16 mouse cellular contexts compared by ENCODE assay signal in the genomic region with DNA sequence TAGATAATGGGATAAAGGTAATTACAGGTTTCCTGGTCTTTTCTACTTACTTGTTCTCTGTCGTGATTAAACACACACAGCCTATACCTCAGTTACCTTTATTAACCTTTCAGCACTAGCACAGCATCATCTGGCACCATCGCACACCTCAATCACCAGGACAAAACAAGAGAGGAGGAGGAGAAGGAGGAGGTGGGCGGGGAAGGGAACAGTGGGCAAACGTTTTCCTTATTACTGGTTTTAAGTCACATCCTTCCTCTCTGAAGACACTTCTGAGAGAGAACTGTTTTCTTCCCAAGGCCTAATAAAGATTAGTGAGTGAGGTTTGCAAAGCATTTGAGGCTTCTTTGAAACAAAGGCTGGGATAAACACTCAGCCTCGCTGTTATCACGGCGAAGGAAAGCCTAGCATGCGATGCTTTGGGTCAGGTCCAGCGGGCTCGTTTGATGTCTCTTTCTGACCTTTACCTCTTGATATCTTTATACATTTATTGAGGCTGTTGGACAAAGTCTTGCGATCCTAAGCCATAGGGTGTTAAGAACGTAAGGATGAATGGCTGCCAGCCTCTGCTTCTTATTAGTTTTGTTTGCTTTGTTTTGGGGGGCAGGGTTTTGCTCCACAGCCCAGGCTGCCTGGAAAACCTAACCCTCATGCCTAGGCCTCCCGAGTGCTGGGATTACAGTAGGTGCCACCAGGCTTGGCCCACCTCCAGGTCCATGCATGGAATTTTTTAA. TPM values are rescaled to one million over a fixed set of nuclear protein-coding genes. Genes with fewer than 3 reads are reported as not detected.
A peak's percentile ranks its signal among the peaks of the same experiment; 100 is the strongest.
DNase-seq lines count a peak whose midpoint lies in the region; ATAC-seq and TF ChIP-seq lines count a peak whose summit lies in the region.
"Had no signal": no experiment of that assay in that cellular context is flagged by ENCODE, and none has a peak within 500 bp of the region (broad histone marks: within the 10 kb centered on the region; RNA-seq: fewer than 3 reads in every experiment).

No protein-coding gene starts in this region.

- 0 out of 2 replicates have a peak, but pooled peaks have one; percentile 8 for TF ChIP-seq EP300 in lung, postnatal 0 days (IDR thresholded peaks at IDR 0.05)
- no peak for TF ChIP-seq EP300 in stomach, postnatal 0 days (optimal IDR thresholded peaks at IDR 0.05)

- no peak for TF ChIP-seq CTCF in lung, postnatal 0 days (IDR thresholded peaks at IDR 0.05)
- no peak for TF ChIP-seq CTCF in stomach, postnatal 0 days (IDR thresholded peaks at IDR 0.05; ENCODE audit: low read depth)
- TF ChIP-seq CTCF in cerebellum, adult 2 months (IDR thresholded peaks at IDR 0.05; ENCODE audit: borderline replicate concordance, insufficient read depth, low read depth, low read length), result no peak

- no peaks in the 10 kb centered on the region for H3K36me3 ChIP-seq in heart, embryonic 12.5 days
- no peaks in the 10 kb centered on the region for H3K36me3 ChIP-seq in lung, postnatal 0 days (ENCODE audit: insufficient read depth, low read length)
- H3K36me3 ChIP-seq in embryonic facial prominence, embryonic 15.5 days, result no peaks in the 10 kb centered on the region
- no peaks in the 10 kb centered on the region for H3K36me3 ChIP-seq in stomach, postnatal 0 days (ENCODE audit: control insufficient read depth, insufficient read depth, low read length)
- no peaks in the 10 kb centered on the region for H3K36me3 ChIP-seq in kidney, embryonic 16.5 days (ENCODE audit: insufficient read depth, low read length)
- H3K36me3 ChIP-seq: hindbrain, embryonic 13.5 days; limb, embryonic 10.5 days; liver, embryonic 13.5 days; midbrain, embryonic 15.5 days had no signal

- no peak overlapping the region for H3K4me3 ChIP-seq in heart, embryonic 12.5 days
- H3K4me3 ChIP-seq in lung, postnatal 0 days (ENCODE audit: low read depth, low read length), result no peak overlapping the region
- no peak overlapping the region for H3K4me3 ChIP-seq in embryonic facial prominence, embryonic 15.5 days (replicated peaks)
- no peak overlapping the region for H3K4me3 ChIP-seq in stomach, postnatal 0 days (ENCODE audit: low read depth, low read length)
- H3K4me3 ChIP-seq in cerebellum, adult 2 months (replicated peaks; ENCODE audit: insufficient read depth, low read depth, low read length), result no peak overlapping the region
- no peak overlapping the region for H3K4me3 ChIP-seq in kidney, embryonic 16.5 days (ENCODE audit: low read length)
- H3K4me3 ChIP-seq: erythroblast, embryonic 14.5 days; hindbrain, embryonic 13.5 days; limb, embryonic 10.5 days; liver, embryonic 13.5 days; midbrain, embryonic 15.5 days had no signal

- intact Hi-C loops in heart, postnatal 14 days (cut with DNase I), result no loop called here

- ATAC-seq in heart, embryonic 12.5 days (ENCODE audit: insufficient number of reproducible peaks, low FRiP score), result no peak
- no peak for ATAC-seq in lung, postnatal 0 days
- ATAC-seq in embryonic facial prominence, embryonic 15.5 days (ENCODE audit: insufficient number of reproducible peaks, low FRiP score, low TSS enrichment, low read depth), result no peak
- peak; percentile 62; the same call in 1 of the 2 replicates for ATAC-seq in stomach, postnatal 0 days (ENCODE audit: low FRiP score, low TSS enrichment)
- ATAC-seq in kidney, embryonic 16.5 days (ENCODE audit: low FRiP score, low TSS enrichment), result no peak
- ATAC-seq: midbrain, embryonic 15.5 days had no signal

- H3K4me1 ChIP-seq in heart, embryonic 12.5 days (replicated peaks), result peaks cover 22% of the 10 kb centered on the region
- H3K4me1 ChIP-seq in lung, postnatal 0 days (ENCODE audit: insufficient read depth, low read depth, low read length), result no peaks in the 10 kb centered on the region
- peaks cover 21% of the 10 kb centered on the region for H3K4me1 ChIP-seq in embryonic facial prominence, embryonic 15.5 days
- H3K4me1 ChIP-seq in stomach, postnatal 0 days (replicated peaks; ENCODE audit: control insufficient read depth, insufficient read depth), result no peaks in the 10 kb centered on the region
- no peaks in the 10 kb centered on the region for H3K4me1 ChIP-seq in cerebellum, adult 2 months (ENCODE audit: control insufficient read depth, insufficient read depth, low read length)
- peaks cover 8% of the 10 kb centered on the region for H3K4me1 ChIP-seq in kidney, embryonic 16.5 days (ENCODE audit: insufficient read depth, low read length)
- H3K4me1 ChIP-seq: hindbrain, embryonic 13.5 days; midbrain, embryonic 15.5 days had no signal

- no peak overlapping the region for H3K4me2 ChIP-seq in heart, embryonic 12.5 days
- no peak overlapping the region for H3K4me2 ChIP-seq in lung, postnatal 0 days (replicated peaks; ENCODE audit: low read depth, low read length)
- no peak overlapping the region for H3K4me2 ChIP-seq in embryonic facial prominence, embryonic 15.5 days (replicated peaks)
- no peak overlapping the region for H3K4me2 ChIP-seq in stomach, postnatal 0 days (replicated peaks; ENCODE audit: low read depth)
- no peak overlapping the region for H3K4me2 ChIP-seq in kidney, embryonic 16.5 days (replicated peaks; ENCODE audit: low read depth, low read length)
- H3K4me2 ChIP-seq: hindbrain, embryonic 13.5 days; liver, embryonic 13.5 days; midbrain, embryonic 15.5 days had no signal

- H3K9ac ChIP-seq in heart, embryonic 12.5 days, result peak overlapping the region; percentile 12; the same call in 1 of the 2 replicates
- no peak overlapping the region for H3K9ac ChIP-seq in lung, postnatal 0 days (replicated peaks; ENCODE audit: low read depth)
- no peak overlapping the region for H3K9ac ChIP-seq in embryonic facial prominence, embryonic 15.5 days
- no peak overlapping the region for H3K9ac ChIP-seq in stomach, postnatal 0 days (ENCODE audit: low read length)
- no peak overlapping the region for H3K9ac ChIP-seq in kidney, embryonic 16.5 days (replicated peaks; ENCODE audit: low read length)
- H3K9ac ChIP-seq: hindbrain, embryonic 13.5 days; liver, embryonic 13.5 days; midbrain, embryonic 15.5 days had no signal

- whole genome bisulfite sequencing in heart, embryonic 12.5 days, result 45% methylated on average over 13 of the region's 13 CpGs
- 28% methylated on average over 13 of the region's 13 CpGs for WGBS in lung, postnatal 0 days
- WGBS in embryonic facial prominence, embryonic 15.5 days, result 40% methylated on average over 13 of the region's 13 CpGs
- 35% methylated on average over 13 of the region's 13 CpGs for WGBS in stomach, postnatal 0 days
- 57% methylated on average over 13 of the region's 13 CpGs for WGBS in cerebellum, adult 2 months
- 23% methylated on average over 13 of the region's 13 CpGs for WGBS in kidney, embryonic 16.5 days

- no peaks in the 10 kb centered on the region for H3K9me3 ChIP-seq in heart, embryonic 12.5 days (replicated peaks)
- H3K9me3 ChIP-seq in lung, postnatal 0 days (ENCODE audit: low read length), result no peaks in the 10 kb centered on the region
- H3K9me3 ChIP-seq in embryonic facial prominence, embryonic 15.5 days (replicated peaks), result no peaks in the 10 kb centered on the region
- no peaks in the 10 kb centered on the region for H3K9me3 ChIP-seq in stomach, postnatal 0 days (ENCODE audit: control insufficient read depth, low read length)
- H3K9me3 ChIP-seq in kidney, embryonic 16.5 days (ENCODE audit: low read length), result no peaks in the 10 kb centered on the region
- H3K9me3 ChIP-seq: hindbrain, embryonic 13.5 days; limb, embryonic 10.5 days; liver, embryonic 13.5 days; midbrain, embryonic 15.5 days had no signal

- no peak for TF ChIP-seq POLR2A in cerebellum, adult 2 months (IDR thresholded peaks at IDR 0.05; ENCODE audit: borderline replicate concordance, insufficient read depth, low read length)

- DNase-seq in heart, postnatal 14 days, result no peak
- no peak for DNase-seq in lung, postnatal 0 days (ENCODE audit: low spot score)
- DNase-seq in lung, postnatal 25 days (ENCODE audit: low spot score), result no peak
- DNase-seq in stomach, postnatal 0 days (ENCODE audit: low spot score), result peak; percentile 73
- no peak for DNase-seq in cerebellum, adult 2 months
- DNase-seq: cerebellum, adult 11-12 months; kidney, adult 8-10 months; liver, embryonic 13.5 days had no signal

- H3K27me3 ChIP-seq in heart, embryonic 12.5 days (replicated peaks), result 0 out of 2 replicates have a peak, but pooled peaks cover 4% of the 10 kb centered on the region
- H3K27me3 ChIP-seq in lung, postnatal 0 days (replicated peaks; ENCODE audit: insufficient read depth, low read length), result no peaks in the 10 kb centered on the region
- no peaks in the 10 kb centered on the region for H3K27me3 ChIP-seq in embryonic facial prominence, embryonic 15.5 days
- no peaks in the 10 kb centered on the region for H3K27me3 ChIP-seq in stomach, postnatal 0 days (ENCODE audit: control insufficient read depth, insufficient read depth, low read length)
- no peaks in the 10 kb centered on the region for H3K27me3 ChIP-seq in cerebellum, adult 2 months (ENCODE audit: control insufficient read depth, insufficient read depth, low read length)
- no peaks in the 10 kb centered on the region for H3K27me3 ChIP-seq in kidney, embryonic 16.5 days (ENCODE audit: insufficient read depth, low read length)
- H3K27me3 ChIP-seq: liver, embryonic 13.5 days; midbrain, embryonic 15.5 days had no signal

- H3K27ac ChIP-seq in heart, embryonic 12.5 days (ENCODE audit: poor library complexity, severe bottlenecking), result no peak overlapping the region
- H3K27ac ChIP-seq in lung, postnatal 0 days (ENCODE audit: low read length), result no peak overlapping the region; the same call in 1 of the 2 replicates
- H3K27ac ChIP-seq in embryonic facial prominence, embryonic 15.5 days (replicated peaks), result peak overlapping the region; percentile 55
- peak overlapping the region; percentile 56 for H3K27ac ChIP-seq in stomach, postnatal 0 days (replicated peaks)
- H3K27ac ChIP-seq in cerebellum, adult 2 months (ENCODE audit: insufficient read depth, low read length), result no peak overlapping the region
- H3K27ac ChIP-seq in kidney, embryonic 16.5 days (ENCODE audit: low read length), result no peak overlapping the region
- H3K27ac ChIP-seq: hindbrain, embryonic 13.5 days; limb, embryonic 10.5 days; midbrain, embryonic 15.5 days had no signal

RNA-seq across cellular contexts. Expression of a gene that starts 20.5 kb away (rescaled TPM):
- polyA plus RNA-seq in heart, embryonic 12.5 days (2016; fragmentation: Nextera tagmentation; extraction: Ambion mirVana), result 1.4 and 1.9 TPM in 2 replicates
- under 1 TPM; 0.39 to 0.67 TPM for total RNA-seq in heart, postnatal 14 days (2021)
- 4.6 and 6.6 TPM in 2 replicates for polyA plus RNA-seq in lung, postnatal 0 days (2015; fragmentation: Nextera tagmentation; extraction: Ambion mirVana)
- polyA plus RNA-seq in embryonic facial prominence, embryonic 15.5 days (2015; fragmentation: Nextera tagmentation; extraction: Ambion mirVana), result 8.7 and 9.2 TPM in 2 replicates
- polyA plus RNA-seq in stomach, postnatal 0 days (2015; fragmentation: Nextera tagmentation; extraction: Ambion mirVana), result 6.6 and 7.4 TPM in 2 replicates
- 2.2 and 2.6 TPM in 2 replicates for polyA plus RNA-seq in cerebellum, adult 2 months (2012; rRNA removed)
- polyA plus RNA-seq in kidney, embryonic 16.5 days (2015; fragmentation: Nextera tagmentation; extraction: Ambion mirVana), result 7.2 and 8.0 TPM in 2 replicates
- polyA plus RNA-seq: C2C12 had no signal

RNA-seq across cellular contexts. Expression of a gene that starts 54.3 kb away (rescaled TPM):
- polyA plus RNA-seq in heart, embryonic 12.5 days (2016; fragmentation: Nextera tagmentation; extraction: Ambion mirVana), result 99.6 and 101 TPM in 2 replicates
- total RNA-seq in heart, postnatal 14 days (2021), result 10 to 100 TPM; 47.8 to 51.1 TPM
- 155 and 166 TPM in 2 replicates for polyA plus RNA-seq in lung, postnatal 0 days (2015; fragmentation: Nextera tagmentation; extraction: Ambion mirVana)
- 158 and 165 TPM in 2 replicates for polyA plus RNA-seq in embryonic facial prominence, embryonic 15.5 days (2015; fragmentation: Nextera tagmentation; extraction: Ambion mirVana)
- 119 and 121 TPM in 2 replicates for polyA plus RNA-seq in stomach, postnatal 0 days (2015; fragmentation: Nextera tagmentation; extraction: Ambion mirVana)
- 155 and 158 TPM in 2 replicates for polyA plus RNA-seq in cerebellum, adult 2 months (2012; rRNA removed)
- 156 and 161 TPM in 2 replicates for polyA plus RNA-seq in kidney, embryonic 16.5 days (2015; fragmentation: Nextera tagmentation; extraction: Ambion mirVana)

Comparison
In these comparisons a context has a peak if more than half of its experiments do, and no peak if none do; other contexts are left out.
1. H3K27ac ChIP-seq: peak in embryonic facial prominence, embryonic 15.5 days (single experiment) and stomach, postnatal 0 days (single experiment); none in heart, embryonic 12.5 days (single experiment), lung, postnatal 0 days (single experiment), cerebellum, adult 2 months (single experiment) and kidney, embryonic 16.5 days (single experiment).